Mouse (Mus musculus) cerebellum, adult 9-10 months (tissue): ENCODE data around the gene Tatdn2.

Source experiments
- DNase-seq: peaks from one replicate; pipeline ENCODE4 v3.0.0; 2022

The Tatdn2 gene

DNA sequence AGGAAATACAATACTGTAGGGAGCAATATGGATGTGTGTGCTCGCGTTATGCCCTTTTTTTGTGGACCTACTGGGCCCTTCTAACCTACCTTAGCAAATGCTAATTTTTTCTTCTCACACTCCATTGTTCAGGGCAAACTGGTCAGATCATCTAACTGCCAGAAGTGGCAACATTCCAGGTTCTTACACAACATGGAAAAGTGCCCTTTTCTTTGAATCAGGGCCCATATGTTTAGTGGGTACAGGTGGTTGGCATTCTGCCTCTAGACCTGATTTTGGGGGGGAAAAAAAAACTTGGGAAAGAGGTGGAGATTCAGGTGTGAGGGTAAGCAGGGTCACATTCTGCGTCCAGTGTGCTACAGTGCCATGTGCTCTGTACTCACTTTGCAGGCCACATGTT is 20.7 kb downstream of the Tatdn2 start:
- DNase-seq = peak; percentile 76

DNA sequence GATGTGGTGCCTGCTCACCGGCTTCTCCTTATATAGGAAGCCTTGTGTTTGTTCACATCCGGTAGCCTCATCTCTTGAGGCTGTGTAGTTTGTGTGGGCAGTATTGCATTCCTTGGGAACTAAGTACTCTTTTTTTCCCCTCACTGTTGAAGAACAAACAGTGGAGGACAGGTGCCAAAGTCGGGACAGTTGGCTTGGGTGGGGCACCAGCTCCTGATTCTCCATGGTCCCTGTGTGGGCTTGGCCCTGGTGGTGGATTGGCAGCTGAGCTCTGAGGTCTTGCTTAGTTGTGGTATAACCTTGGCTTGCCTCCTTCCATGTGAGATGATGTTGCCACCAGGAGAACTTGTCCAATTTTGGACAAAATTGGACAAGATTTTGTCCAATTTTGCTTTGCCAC is 23.0 kb downstream of the Tatdn2 start, which contains the start of gene Ghrl:
Ghrl (minus strand) TSS at position 3 of the 400 bp plus-strand sequence.
- DNase-seq = no peak

DNA sequence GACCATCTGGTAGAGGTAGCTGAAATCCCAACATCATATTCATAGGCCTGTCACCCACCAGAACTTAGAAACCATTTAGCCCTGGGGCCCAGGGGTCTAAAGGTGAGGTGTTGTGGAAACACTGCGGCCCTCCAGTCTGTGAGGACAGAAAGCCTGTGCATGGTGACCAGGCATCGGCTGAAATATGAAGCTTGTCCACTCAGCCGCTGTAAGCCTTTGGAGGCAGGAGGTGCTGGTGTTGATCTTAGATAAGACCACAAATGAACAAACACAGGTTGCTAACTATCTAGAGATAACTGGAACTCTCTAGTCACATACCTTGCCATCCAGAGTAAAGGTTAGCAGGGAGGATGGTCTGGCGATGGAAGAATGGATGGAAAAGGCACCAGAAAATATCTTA is 24.2 kb downstream of the Tatdn2 start:
- DNase-seq = no peak

DNA sequence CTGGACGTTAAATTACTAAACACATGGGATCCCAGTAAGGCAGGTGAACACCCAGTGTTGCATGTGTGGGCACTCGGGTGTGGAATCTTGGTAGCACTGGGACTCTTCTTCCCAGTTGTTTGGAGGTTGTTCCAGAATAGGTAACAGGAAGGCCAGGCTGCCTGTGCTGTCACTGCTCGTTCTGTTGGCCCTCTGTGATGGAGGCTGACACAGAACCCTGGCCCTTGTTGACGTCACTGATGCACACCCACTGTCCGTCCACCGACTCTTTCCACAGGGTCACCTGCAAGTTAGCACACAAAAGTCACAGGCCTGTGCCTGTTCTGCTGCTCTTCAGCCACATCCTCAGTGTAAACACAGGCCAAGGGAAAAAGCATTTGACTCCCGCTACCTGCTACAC is 31.3 kb downstream of the Tatdn2 start:
- no peak for DNase-seq

DNA sequence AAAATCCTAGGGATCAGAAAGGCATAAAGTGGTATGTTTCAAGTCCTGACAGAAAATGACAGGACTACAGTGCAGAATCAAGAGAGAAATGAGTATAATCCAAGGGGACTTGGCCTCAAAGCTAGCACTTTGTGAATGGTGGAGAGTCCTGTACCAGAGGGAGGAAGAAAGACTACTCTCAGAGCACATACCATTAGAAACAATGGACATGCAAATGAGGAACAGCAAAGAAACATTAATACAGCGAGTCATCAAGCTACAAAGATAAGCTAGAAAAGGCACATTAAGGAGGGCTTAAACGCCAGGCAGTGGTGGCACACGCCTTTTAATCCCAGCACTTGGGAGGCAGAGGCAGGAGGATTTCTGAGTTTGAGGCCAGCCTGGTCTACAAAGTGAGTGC is 34.4 kb downstream of the Tatdn2 start:
- DNase-seq = no peak

DNA sequence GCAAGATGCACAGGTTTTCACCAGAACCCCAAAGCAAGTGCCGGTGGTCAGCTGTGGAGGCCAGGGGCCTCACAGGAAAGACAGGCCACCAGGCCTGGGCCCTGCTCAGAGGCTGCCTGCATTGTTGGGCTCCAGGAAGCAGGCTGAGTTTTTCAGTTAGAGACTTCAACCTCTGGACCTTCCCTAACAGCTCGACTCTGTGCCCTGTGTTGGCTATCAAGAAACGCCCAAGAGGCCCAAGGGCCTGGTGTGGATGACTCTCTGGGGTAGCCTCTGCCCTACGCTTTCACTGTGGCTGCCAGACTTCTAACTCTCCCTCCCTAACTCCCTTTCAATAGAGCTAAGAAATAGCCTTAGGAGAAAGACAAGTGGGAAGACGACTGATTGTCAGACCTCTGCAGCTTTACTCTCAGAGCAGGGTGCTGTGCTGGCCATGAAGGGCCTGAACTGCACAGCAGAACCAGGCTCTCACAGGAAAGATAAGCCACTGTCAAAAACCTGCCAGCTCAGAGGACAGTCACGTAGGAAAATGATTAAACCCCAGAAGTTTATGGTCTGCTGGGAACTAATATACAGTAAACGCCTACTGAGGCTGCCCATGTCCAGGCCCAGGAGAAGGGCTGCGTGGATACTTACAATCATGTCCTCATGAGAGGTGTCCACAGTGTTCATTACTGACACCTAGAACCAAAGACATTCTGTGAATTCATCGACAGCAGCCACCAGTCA is 40.6 kb downstream of the Tatdn2 start:
- no peak for DNase-seq

DNA sequence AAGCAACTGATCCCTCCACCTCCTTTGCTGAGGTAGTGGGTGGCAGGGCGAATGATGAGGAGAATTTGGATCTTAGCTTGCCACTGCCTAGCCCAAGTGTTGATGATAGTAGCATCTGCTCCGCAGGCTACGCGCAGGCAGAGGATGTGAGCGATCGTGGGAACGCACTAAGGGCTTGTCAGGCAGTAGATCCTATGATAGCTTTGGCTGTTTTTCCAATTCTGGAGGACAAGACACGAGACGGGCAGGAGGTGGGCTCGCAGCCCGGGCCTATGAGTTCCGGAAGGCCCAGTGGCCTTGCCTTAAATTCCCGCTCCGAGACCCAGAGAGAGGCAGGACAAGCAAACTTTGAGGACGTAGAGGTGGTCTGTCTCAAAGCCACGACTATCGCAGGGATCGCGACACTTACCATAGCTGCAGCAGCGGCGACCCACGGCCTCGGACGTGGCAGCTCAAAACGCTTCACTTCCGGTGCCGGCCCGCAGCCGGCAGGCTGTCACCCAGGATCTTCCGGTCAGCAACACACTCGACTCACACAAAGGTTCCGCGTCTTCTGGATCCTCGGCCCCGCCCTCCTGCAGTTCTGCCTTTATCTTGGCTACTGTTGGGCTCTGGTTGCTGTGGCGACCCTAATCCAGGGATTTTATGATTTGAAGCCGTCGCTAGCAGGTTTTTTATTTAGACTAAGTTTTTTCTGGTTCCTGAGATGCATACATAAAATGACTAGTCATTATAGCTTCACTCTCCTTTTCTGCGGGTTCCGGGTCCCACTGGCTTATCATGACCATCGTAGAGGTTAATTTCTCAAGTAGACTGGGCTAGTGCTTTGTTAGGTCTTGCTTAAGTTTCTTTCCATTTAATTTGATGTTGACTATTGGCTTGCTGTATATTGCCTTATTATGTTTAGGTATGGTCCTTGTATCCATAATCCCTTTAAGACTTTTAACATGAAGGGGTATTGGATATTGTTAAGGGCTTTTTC is 43.7 kb downstream of the Tatdn2 start, which contains the start of gene Sec13:
Sec13 (minus strand) TSS at position 508 of the 982 bp plus-strand sequence.
- peak; percentile 81 for DNase-seq

DNA sequence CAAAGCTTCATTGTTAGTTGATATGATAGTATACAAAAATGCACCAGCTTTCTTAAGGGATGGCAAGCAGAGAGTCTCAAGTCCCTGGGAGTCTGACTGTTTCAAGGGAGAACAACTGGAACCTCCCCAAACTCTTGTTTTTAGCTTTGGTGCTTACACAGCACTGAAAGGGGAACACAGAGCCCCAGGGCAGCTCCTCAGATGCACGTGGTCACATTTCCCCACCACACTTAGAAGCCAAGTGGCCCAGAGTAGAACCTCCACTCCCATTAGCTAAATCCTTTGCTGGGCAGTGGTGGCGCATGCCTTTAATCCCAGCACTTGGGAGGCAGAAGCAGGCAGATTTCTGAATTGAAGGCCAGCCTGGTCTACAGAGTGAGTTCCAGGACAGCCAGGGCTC is 44.6 kb downstream of the Tatdn2 start:
- no peak for DNase-seq

DNA sequence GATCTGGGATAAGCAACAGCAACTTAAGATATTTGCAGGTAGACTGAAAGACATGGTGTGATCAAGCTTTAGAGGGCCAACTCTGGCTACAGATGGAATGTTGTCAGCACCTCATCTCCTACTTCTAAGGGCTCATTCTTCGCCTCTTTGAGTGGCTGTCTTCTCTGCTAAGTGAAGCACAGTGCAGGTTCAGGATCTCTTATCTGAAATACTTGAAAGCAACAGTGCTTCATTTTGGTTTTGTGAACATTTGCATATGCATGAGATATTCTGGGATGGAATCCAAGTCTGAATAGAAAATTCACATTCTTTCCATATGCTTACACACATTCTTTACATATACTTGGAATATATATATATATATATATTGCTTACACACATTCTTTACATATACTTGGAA is 45.5 kb downstream of the Tatdn2 start:
- no peak for DNase-seq

DNA sequence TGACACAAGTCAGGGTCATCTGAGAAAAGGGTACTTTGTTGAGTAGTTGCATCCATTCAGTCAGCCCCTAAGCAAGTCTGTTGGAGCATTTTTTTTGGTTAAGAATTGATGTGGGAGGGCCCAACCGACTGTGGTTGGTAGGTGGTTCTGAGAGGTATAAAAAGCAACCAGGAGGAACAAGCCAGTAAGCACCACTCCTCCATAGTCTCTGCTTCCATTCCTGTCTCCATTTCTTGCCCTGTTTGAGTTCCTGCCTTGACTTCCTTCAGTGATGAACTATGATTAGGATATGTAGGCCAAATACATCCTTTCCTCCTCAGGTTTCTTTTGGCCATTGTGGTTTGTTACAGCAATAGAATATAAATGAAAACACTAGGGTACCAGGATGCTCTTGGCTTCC is 46.3 kb downstream of the Tatdn2 start:
- DNase-seq = no peak

DNA sequence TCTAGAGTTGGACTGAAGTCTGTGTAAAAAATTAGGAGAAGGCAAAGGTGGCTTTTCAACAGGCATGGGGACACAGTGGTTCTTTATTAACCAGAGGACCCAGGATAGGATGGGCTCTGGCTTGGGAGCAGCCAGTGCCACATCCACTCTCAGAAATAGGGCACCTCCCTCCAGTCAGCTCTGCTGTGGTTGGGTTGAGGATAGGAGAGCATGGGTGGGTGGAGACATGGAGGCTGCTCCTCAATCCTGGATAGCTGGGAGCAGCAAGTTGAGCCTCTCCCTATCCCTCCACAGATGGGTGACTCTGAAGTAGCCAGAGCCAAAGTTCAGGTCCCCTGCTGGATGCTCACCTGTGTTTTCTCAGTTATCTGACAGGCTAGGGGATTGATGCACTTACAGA is 48.3 kb downstream of the Tatdn2 start:
- no peak for DNase-seq

DNA sequence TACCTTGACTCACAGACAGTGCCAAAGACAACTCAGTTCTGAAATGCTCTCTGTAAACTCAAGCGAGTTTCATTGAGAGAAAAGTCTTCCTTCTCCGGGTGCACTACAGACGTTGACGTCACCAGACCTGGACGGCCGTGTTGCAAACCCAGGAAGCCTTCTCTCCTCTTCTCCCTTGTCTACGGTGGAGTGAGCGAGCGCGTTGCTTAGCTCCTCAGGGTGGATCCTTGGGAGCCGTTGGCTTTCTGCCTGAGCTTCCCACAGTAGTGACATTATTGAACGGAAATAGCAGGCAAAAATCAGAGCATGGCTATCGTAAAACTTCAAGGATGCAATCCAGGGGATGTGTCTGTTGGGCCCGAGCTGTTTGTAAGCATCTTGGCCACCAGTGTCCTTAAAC is 50.4 kb downstream of the Tatdn2 start:
- DNase-seq = no peak

DNA sequence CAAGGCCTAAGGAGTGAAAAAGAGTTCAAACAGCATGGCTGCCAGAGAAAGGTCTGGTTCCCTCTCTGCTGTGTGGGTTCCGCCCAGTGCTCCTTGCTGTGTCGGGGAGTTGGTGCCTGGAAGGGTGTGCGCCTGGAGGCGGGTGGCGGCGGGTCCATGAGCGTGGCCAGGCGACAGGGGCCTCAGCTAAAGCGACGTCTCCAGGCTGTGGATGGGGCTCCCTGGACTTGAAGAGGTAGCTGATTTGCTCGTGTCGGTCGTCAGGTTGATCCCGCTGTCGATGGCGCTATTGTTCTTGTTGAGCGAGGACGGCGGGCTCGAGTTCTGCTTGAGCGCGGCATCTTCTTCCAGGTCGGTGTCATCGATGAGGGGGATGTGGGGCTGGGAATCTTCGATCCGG is 51.5 kb downstream of the Tatdn2 start:
- DNase-seq = no peak

DNA sequence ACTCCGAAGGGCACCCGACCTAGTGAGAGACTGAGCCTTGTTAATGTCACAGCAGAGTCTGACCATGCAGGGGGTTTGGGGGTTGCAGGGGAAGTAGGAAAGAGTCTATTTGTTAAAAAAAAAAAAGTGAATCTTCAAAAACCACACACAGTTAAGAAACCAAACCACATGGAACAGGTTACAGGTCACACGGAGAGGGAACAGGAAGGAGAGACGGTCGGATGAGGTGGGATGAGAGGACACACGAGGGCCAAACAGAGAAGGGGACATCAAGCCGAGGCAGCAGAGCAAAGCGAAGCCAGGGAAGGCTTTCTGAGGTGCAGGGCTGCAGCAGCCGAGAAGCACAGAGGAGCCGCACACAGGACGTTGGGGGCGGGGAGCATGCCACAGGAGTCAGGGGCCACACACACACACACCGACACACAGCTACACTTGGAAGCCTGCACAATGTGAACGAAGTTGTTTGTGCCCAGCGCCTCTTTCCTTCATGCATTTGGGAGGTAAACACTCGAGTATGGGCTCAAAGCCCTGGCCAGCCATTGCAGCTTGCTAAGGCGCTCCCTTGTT is 52.4 kb downstream of the Tatdn2 start:
- no peak for DNase-seq
